Mouse (Mus musculus) ES-E14 (cell line): ENCODE results near the gene Ache. TPM values are rescaled to one million over a fixed set of nuclear protein-coding genes. Genes with fewer than 3 reads are reported as not detected.

Source experiments
- DNase-seq: peaks from one replicate; pipeline ENCODE4 v3.0.0-alpha.2; 2013; ENCODE audit warnings: low read depth, low spot score
- H3K27ac ChIP-seq: 2 replicates; pipeline ENCODE4 v1.5.1; 2012; ENCODE audit warnings: low read depth, mild to moderate bottlenecking, low read length, moderate library complexity, mixed read lengths; ENCODE audit not compliant: poor library complexity, insufficient read depth, severe bottlenecking
- H3K36me3 ChIP-seq: 2 replicates; pipeline ENCODE4 v1.6.1; 2012; ENCODE audit warnings: mild to moderate bottlenecking, low read length, moderate library complexity, mixed read lengths; ENCODE audit not compliant: control insufficient read depth, poor library complexity, insufficient read depth, severe bottlenecking
- H3K4me1 ChIP-seq, 2 experiments: fragments of 150-350 bp in 1 of 2; sonication (generic) in 1 of 2; 2 replicates each; pipeline ENCODE4 v1.6.1; 2012; ENCODE audit warnings: low read length in 2 of 2, mild to moderate bottlenecking in 1 of 2, mixed read lengths in 1 of 2; ENCODE audit not compliant: control insufficient read depth in 2 of 2, insufficient read depth in 2 of 2, poor library complexity in 1 of 2
- H3K4me3 ChIP-seq, 2 experiments: fragments of 150-350 bp in 1 of 2; sonication (generic) in 1 of 2; 2 replicates each; pipeline ENCODE4 v1.5.1; 2012; ENCODE audit warnings: low read length in 2 of 2, low read depth in 1 of 2, mild to moderate bottlenecking in 1 of 2, mixed read lengths in 1 of 2; ENCODE audit not compliant: insufficient read depth in 1 of 2, poor library complexity in 1 of 2, severe bottlenecking in 1 of 2
- H3K9ac ChIP-seq: 2 replicates; pipeline ENCODE4 v1.6.1; 2012; ENCODE audit warnings: low read depth, mild to moderate bottlenecking, low read length, mixed read lengths; ENCODE audit not compliant: poor library complexity, insufficient read depth, severe bottlenecking
- H3K9me3 ChIP-seq: fragments of 150-350 bp; sonication (generic); 2 replicates; pipeline ENCODE4 v1.6.1; 2012; ENCODE audit warnings: low read depth, mild to moderate bottlenecking, low read length; ENCODE audit not compliant: control insufficient read depth, insufficient read depth
- CHD2 ChIP-seq: IDR thresholded peaks from 2 replicates; pipeline ENCODE4 v1.6.1; 2014; ENCODE audit warnings: mild to moderate bottlenecking, low read depth, low read length, inconsistent platforms
- HCFC1 ChIP-seq: IDR thresholded peaks from 2 replicates; pipeline ENCODE4 v1.6.1; 2012; ENCODE audit warnings: low read length, inconsistent platforms, borderline replicate concordance; ENCODE audit not compliant: insufficient read depth
- MAFK ChIP-seq: IDR thresholded peaks from 2 replicates; pipeline ENCODE4 v1.6.1; 2014; ENCODE audit warnings: mild to moderate bottlenecking, low read depth, low read length, inconsistent platforms; ENCODE audit not compliant: insufficient read depth
- ZC3H11A ChIP-seq: IDR thresholded peaks from 2 replicates; pipeline ENCODE4 v1.6.1; 2012; ENCODE audit warnings: low read depth, mild to moderate bottlenecking, inconsistent platforms, low read length, borderline replicate concordance
- ZNF384 ChIP-seq: IDR thresholded peaks from 2 replicates; pipeline ENCODE4 v1.6.1; 2012; ENCODE audit warnings: low read depth, low read length, inconsistent platforms
- in situ Hi-C, 2 experiments: fragments of 600-800 bp; cut with MboI; formaldehyde crosslinking; loops; one replicate each; pipeline ENCODE4 v1.15.1; 2025; ENCODE audit warnings: low sequenced_read_pairs in 2 of 2, inconsistent platforms in 1 of 2; ENCODE audit not compliant: unreplicated experiment in 2 of 2
- total RNA-seq: library from RNA; depleted of rRNA; stranded (reverse); fragments of 300-350 nt; gene quantifications from 2 replicates; pipeline ENCODE4 v1.2.3, GENCODE M21; 2012

Gene Ache
- total RNA-seq, 1 experiment, result 0.31 TPM

- peaks cover 11% of the 10 kb centered on the region for H3K36me3 ChIP-seq
- no peak overlapping the region for H3K4me3 ChIP-seq
- H3K9ac ChIP-seq, result no peak overlapping the region
- in situ Hi-C loops, result no loop called here
- no peaks in the 10 kb centered on the region for H3K9me3 ChIP-seq
- H3K27ac ChIP-seq, result no peak overlapping the region
- H3K4me1 ChIP-seq, result peaks cover 0 to 16% of the 10 kb centered on the region in 2 experiments; a peak in 2 of 4 replicates
- TF ChIP-seq ZC3H11A, result no peak
- no peak for TF ChIP-seq CHD2
- no peak for TF ChIP-seq MAFK
- TF ChIP-seq ZNF384, result no peak
- no peak for TF ChIP-seq HCFC1
- no peak for DNase-seq
Observed at GRCm38 (mm10) chr5:137290677-137291076, 3.4 kb downstream of the Ache start.

GRCm38 (mm10) chr5:137291381-137291926 is 4.1 kb downstream of the Ache start:
- Histone ChIP-seq H3K9me3 (no peaks in the 10 kb centered on the region), H3K36me3 (peaks cover 19% of the 10 kb centered on the region), H3K9ac (no peak overlapping the region), H3K4me1 (peaks cover 0 to 19% of the 10 kb centered on the region in 2 experiments; a peak in 2 of 4 replicates), H3K27ac (no peak overlapping the region), H3K4me3 (no peak overlapping the region)
- TF ChIP-seq CHD2 (no peak), ZC3H11A (no peak), HCFC1 (no peak), MAFK (no peak), ZNF384 (no peak)
- no peak for DNase-seq
- in situ Hi-C loops, result no loop called here

GRCm38 (mm10) chr5:137293282-137293681 is 6.0 kb downstream of the Ache start:
- Histone ChIP-seq H3K9me3 (no peaks in the 10 kb centered on the region), H3K9ac (peak overlapping the region; percentile 96), H3K4me1 (peaks cover 0 to 14% of the 10 kb centered on the region in 2 experiments; a peak in 1 of 4 replicates), H3K36me3 (peaks cover 37% of the 10 kb centered on the region), H3K27ac (no peak overlapping the region; the same call in 1 of the 2 replicates), H3K4me3 (peak overlapping the region; percentile 70 to 93)
- in situ Hi-C loops, result no loop called here
- no peak for TF ChIP-seq ZNF384
- no peak for TF ChIP-seq MAFK
- TF ChIP-seq CHD2, result no peak
- TF ChIP-seq HCFC1, result no peak
- no peak for TF ChIP-seq ZC3H11A
- no peak for DNase-seq

- peak; percentile 87 for DNase-seq
- H3K27ac ChIP-seq, result peak within 1 kb of the TSS; percentile 80
- in situ Hi-C loops, result no loop called here
Observed at GRCm38 (mm10) chr5:137293839-137294743, 6.8 kb downstream of the Ache start, which contains the start of gene Ufsp1. Gene Ufsp1 (plus strand): TSS chr5:137294629.

More at GRCm38 (mm10) chr5:137293839-137294743, 6.8 kb downstream of the Ache start, which contains the start of gene Ufsp1:
- H3K9ac ChIP-seq, result peak within 1 kb of the TSS; percentile 96
- no peaks in the 10 kb centered on the region for H3K9me3 ChIP-seq
- no peak for TF ChIP-seq ZC3H11A
- TF ChIP-seq HCFC1, result no peak; the same call in 1 of the 2 replicates
- no peak for TF ChIP-seq ZNF384
- TF ChIP-seq MAFK, result no peak
- no peak; the same call in 1 of the 2 replicates for TF ChIP-seq CHD2
- peaks cover 0 to 14% of the 10 kb centered on the region in 2 experiments; a peak in 1 of 4 replicates for H3K4me1 ChIP-seq
- peak within 1 kb of the TSS; percentile 70 to 93 for H3K4me3 ChIP-seq
- H3K36me3 ChIP-seq, result peaks cover 45% of the 10 kb centered on the region
